Mouse (Mus musculus): ENCODE results near the gene Lst1.

DNA sequence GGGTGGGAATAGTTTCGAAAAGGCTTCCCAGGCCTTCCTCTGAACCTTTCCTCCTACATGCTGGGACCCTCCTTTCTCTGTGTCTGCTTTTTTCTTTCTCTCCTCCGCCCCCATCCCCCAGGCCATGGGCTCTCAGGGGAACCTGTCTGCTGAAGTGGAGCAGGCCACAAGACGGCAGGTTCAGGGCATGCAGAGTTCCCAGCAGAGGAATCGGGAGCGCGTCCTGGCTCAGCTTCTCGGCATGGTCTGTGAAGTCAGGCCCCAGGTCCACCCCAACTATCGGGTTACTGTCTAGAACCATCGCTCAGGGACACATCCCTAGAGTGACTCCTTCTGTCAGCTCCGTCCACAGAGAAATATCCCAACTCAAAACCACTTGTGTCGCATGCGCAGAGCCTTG lies 49.3 kb upstream of the Lst1 start:
- TF ChIP-seq USF1 (IDR thresholded peaks at IDR 0.05; ENCODE audit: low read depth, low read length) (no peak), CTCF (conservative IDR thresholded peaks at IDR 0.05 in 1 of 2, IDR thresholded peaks at IDR 0.05 in 1 of 2; ENCODE audit: low read depth in 2 of 2, low read length in 2 of 2) (no peak), POLR2AphosphoS2 (IDR thresholded peaks at IDR 0.05; ENCODE audit: low read depth, low read length) (no peak), POLR2A (IDR thresholded peaks at IDR 0.05; ENCODE audit: low read depth, low read length) (no peak), JUND (conservative IDR thresholded peaks at IDR 0.05; ENCODE audit: low read depth, low read length) (no peak), IRF4 (IDR thresholded peaks at IDR 0.05; ENCODE audit: low read depth, low read length) (no peak), ETS1 (conservative IDR thresholded peaks at IDR 0.05; ENCODE audit: low read depth, low read length) (no peak), MAX (IDR thresholded peaks at IDR 0.05; ENCODE audit: low read length) (no peak), MAZ (IDR thresholded peaks at IDR 0.05; ENCODE audit: low read depth, low read length) (no peak), USF2 (conservative IDR thresholded peaks at IDR 0.05; ENCODE audit: low read depth, low read length) (no peak), NRF1 (IDR thresholded peaks at IDR 0.05; ENCODE audit: low read depth, low read length) (no peak), E2F4 (IDR thresholded peaks at IDR 0.05; ENCODE audit: insufficient replicate concordance, low read depth, low read length) (no peak), KAT2A (IDR thresholded peaks at IDR 0.05; ENCODE audit: insufficient replicate concordance, low read length) (no peak)

Measured in CH12.LX (cell line).